Mouse (Mus musculus) kidney, embryonic 14.5 days (tissue): ENCODE data around the gene Fam84b. TPM values are rescaled to one million over a fixed set of nuclear protein-coding genes. Genes with fewer than 3 reads are reported as not detected.
A peak's percentile ranks its signal among the peaks of the same experiment; 100 is the strongest.

Source experiments
- ATAC-seq: fragments of 200-750 bp; cut with Nextera tagmentation; 2 replicates; pipeline ENCODE4 v1.8.0; 2017; ENCODE audit warnings: moderate number of reproducible peaks, mild to moderate bottlenecking, moderate TSS enrichment, moderate library complexity; ENCODE audit not compliant: low FRiP score, low TSS enrichment
- H3K27ac ChIP-seq: fragments of 300-500 bp; sonication (generic); 2 replicates; pipeline ENCODE4 v1.5.1; 2014; ENCODE audit warnings: low read depth, mild to moderate bottlenecking, low read length, moderate library complexity, mixed read lengths
- H3K27me3 ChIP-seq: fragments of 300-500 bp; sonication (generic); 2 replicates; pipeline ENCODE4 v1.6.1; 2014; ENCODE audit warnings: mild to moderate bottlenecking, low read length; ENCODE audit not compliant: control insufficient read depth, insufficient read depth
- H3K36me3 ChIP-seq: fragments of 300-500 bp; sonication (generic); 2 replicates; pipeline ENCODE4 v1.6.1; 2014; ENCODE audit warnings: low read length, mixed read lengths; ENCODE audit not compliant: control insufficient read depth, insufficient read depth
- H3K4me1 ChIP-seq: fragments of 300-500 bp; sonication (generic); 2 replicates; pipeline ENCODE4 v1.6.1; 2014; ENCODE audit warnings: low read length, mixed read lengths; ENCODE audit not compliant: control insufficient read depth, insufficient read depth
- H3K4me2 ChIP-seq: fragments of 300-500 bp; sonication (generic); replicated peaks from 2 replicates; pipeline ENCODE4 v1.6.1; 2014; ENCODE audit warnings: low read depth, mild to moderate bottlenecking, low read length
- H3K4me3 ChIP-seq: fragments of 300-500 bp; sonication (generic); 2 replicates; pipeline ENCODE4 v1.5.1; 2014; ENCODE audit warnings: mild to moderate bottlenecking, low read length
- H3K9ac ChIP-seq: fragments of 300-500 bp; sonication (generic); 2 replicates; pipeline ENCODE4 v1.6.1; 2014; ENCODE audit warnings: low read depth, mild to moderate bottlenecking, low read length, moderate library complexity
- H3K9me3 ChIP-seq: fragments of 300-500 bp; sonication (generic); 2 replicates; pipeline ENCODE4 v1.6.1; 2016; ENCODE audit warnings: low read length; ENCODE audit not compliant: control insufficient read depth
- WGBS: fragments of 180-500 bp; shearing (Covaris S2); extraction: QIAGEN DNeasy Blood & Tissue Kit; methylation state at CpG from one replicate; pipeline ENCODE4 v1.1.7; 2014; 5-methylcytosine and 5-hydroxymethylcytosine counted together
- polyA plus RNA-seq: library from polyadenylated mRNA; unstranded; fragments of >200 nt; fragmentation: Nextera tagmentation; extraction: Ambion mirVana; gene quantifications from 2 replicates; pipeline ENCODE4 v1.2.1, GENCODE M21; 2014

Fam84b gene
- polyA plus RNA-seq, 1 experiment from 2014 or later: 27.6 TPM

DNA sequence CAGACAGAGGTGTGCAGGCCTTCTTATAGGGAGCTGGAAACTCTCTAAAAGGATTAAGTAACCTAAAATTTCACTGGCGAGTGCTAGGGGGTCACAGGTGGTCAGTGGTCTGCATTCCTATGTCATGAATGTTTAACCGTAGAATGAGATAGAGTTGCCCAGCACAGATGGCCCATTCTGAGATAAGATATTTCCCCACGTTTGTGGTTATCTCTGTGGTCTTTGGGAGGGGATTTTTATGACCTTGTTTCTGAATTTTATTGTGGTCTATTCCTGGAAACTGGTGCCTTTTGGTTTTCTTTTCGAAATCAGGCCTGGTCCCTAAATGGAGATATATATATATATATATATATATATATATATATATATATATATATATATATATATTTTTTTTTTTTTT is 17.3 kb downstream of the Fam84b start:
- H3K4me1 ChIP-seq: peaks cover 7% of the 10 kb centered on the region
- WGBS: 72% methylated on average over 4 of the region's 4 CpGs
- no peaks in the 10 kb centered on the region for H3K27me3 ChIP-seq
- no peak overlapping the region for H3K4me3 ChIP-seq
- ATAC-seq: no peak
- H3K36me3 ChIP-seq: no peaks in the 10 kb centered on the region
- H3K27ac ChIP-seq: no peak overlapping the region
- no peak overlapping the region for H3K9ac ChIP-seq
- H3K4me2 ChIP-seq: no peak overlapping the region
- H3K9me3 ChIP-seq: no peaks in the 10 kb centered on the region

DNA sequence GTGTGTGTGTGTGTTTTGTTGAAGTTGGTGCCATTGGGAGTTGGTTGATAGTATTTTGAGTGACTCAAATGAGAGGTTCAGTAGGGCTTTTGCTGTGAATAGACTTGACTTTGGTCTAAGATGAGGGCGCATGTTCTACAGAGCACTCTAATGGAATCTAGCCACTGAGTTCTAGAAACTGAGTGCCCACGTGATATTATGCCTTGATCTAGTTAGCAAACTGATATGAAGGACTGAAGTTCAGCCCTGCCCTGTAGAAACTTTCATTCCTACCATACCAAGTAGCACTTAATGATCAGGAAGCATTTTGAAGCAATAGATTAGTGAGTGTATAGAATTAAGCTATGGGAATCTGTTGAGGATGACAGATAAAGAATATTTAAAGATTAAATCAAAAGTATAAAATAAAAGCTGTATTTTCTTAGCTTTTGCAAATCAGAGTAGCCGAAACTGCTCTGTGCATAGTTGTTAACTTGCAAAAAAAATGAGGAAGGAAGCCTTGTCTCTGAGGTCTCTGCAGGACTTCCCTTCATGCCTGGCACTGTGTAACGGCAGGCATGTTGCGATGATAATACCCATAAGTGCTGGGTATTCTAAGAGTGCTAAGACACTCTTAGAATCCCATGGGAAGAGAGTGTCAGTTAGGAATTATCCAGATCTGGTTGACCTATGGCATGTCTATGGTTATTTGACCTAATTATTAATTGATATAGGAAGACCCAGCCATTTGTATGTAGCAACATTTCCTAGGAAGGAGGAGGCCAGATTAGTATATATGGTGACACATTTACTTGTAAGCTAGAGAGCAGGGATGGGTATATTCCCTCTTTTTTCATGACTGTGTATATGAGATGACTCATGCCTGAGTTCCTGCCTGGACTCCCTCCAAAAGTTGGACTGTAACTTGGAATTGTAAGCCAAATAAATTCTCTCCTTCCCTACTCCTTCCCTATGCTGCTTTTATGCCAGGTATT is 18.7 kb downstream of the Fam84b start:
- Histone ChIP-seq H3K27ac (no peak overlapping the region), H3K4me2 (no peak overlapping the region), H3K4me3 (no peak overlapping the region), H3K36me3 (no peaks in the 10 kb centered on the region), H3K9ac (no peak overlapping the region), H3K9me3 (no peaks in the 10 kb centered on the region), H3K4me1 (peaks cover 3% of the 10 kb centered on the region; the same call in 1 of the 2 replicates), H3K27me3 (no peaks in the 10 kb centered on the region)
- 89% methylated on average over 5 of the region's 5 CpGs for WGBS
- ATAC-seq: no peak

- Histone ChIP-seq H3K36me3 (no peaks in the 10 kb centered on the region), H3K9me3 (no peaks in the 10 kb centered on the region), H3K4me3 (no peak overlapping the region), H3K27me3 (no peaks in the 10 kb centered on the region), H3K27ac (no peak overlapping the region), H3K4me1 (no peaks in the 10 kb centered on the region), H3K9ac (no peak overlapping the region), H3K4me2 (no peak overlapping the region)
- ATAC-seq: no peak
- 29% methylated on average over 2 of the region's 2 CpGs for WGBS
These were observed 19.9 kb downstream of the Fam84b start for GRCm38 (mm10) chr15:60833476-60834218.

DNA sequence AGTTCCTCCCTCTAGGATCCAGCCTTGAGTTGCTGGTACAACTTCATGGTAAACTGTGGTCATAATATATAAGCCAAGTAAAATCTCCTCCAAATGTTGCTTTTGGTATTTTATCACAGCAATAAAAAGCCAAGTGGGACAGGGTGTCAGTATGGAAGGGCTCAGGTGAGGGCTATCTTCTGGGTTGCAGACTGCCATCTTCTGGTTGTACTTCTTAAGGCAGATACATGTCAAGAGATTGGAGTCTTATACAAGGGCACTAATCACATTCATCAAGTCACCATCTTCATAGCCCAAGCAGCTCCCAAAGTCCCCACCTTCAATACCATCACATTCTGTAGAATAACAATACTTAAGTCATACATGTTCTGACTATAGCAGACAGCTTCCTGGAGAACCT is 21.0 kb downstream of the Fam84b start:
- no peak overlapping the region for H3K27ac ChIP-seq

GRCm38 (mm10) chr15:60826226-60826625 is 27.4 kb downstream of the Fam84b start:
- WGBS: 73% methylated on average over 1 of the region's 1 CpGs
- H3K4me3 ChIP-seq: no peak overlapping the region
- peaks cover 11% of the 10 kb centered on the region; the same call in 1 of the 2 replicates for H3K4me1 ChIP-seq
- no peaks in the 10 kb centered on the region for H3K36me3 ChIP-seq
- no peaks in the 10 kb centered on the region for H3K27me3 ChIP-seq
- H3K9ac ChIP-seq: no peak overlapping the region
- H3K9me3 ChIP-seq: no peaks in the 10 kb centered on the region
- H3K27ac ChIP-seq: no peak overlapping the region
- ATAC-seq: no peak
- no peak overlapping the region for H3K4me2 ChIP-seq

More for the DNA sequence above, 21.0 kb downstream of the Fam84b start:
- no peak overlapping the region for H3K9ac ChIP-seq
- no peaks in the 10 kb centered on the region for H3K27me3 ChIP-seq
- no peak overlapping the region for H3K4me2 ChIP-seq
- no peaks in the 10 kb centered on the region for H3K36me3 ChIP-seq
- H3K9me3 ChIP-seq: no peaks in the 10 kb centered on the region
- no peaks in the 10 kb centered on the region for H3K4me1 ChIP-seq
- ATAC-seq: no peak
- no peak overlapping the region for H3K4me3 ChIP-seq

DNA sequence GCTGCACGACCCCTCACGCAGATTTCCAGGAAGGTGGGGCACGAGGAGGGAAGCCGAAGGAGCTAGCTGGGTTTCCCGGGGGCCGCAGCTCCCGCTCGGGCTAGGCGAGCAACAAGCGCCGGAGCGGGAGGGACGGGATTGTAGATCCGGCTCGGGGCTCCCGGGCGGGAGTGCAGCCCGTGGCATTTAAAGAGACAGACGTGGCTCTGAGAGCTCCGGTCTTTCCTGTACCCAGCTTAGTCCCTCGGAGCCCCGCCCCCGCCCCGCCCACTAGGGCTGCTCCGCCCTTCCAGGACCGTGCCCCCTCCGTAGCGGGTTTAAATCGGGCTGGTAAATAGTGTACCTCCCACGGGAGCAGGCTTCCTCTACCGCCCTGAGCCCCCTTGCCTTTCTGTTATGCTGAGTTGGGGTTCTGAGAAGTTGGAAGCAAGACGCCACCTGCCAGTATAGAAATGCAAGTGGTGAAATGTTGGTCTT is 28.8 kb downstream of the Fam84b start:
- Histone ChIP-seq H3K4me3 (peak overlapping the region; percentile 79), H3K27ac (peak overlapping the region; percentile 93), H3K9ac (peak overlapping the region; percentile 79), H3K4me1 (peaks cover 19% of the 10 kb centered on the region; the same call in 1 of the 2 replicates), H3K36me3 (no peaks in the 10 kb centered on the region), H3K9me3 (no peaks in the 10 kb centered on the region), H3K4me2 (peak overlapping the region; percentile 96), H3K27me3 (no peaks in the 10 kb centered on the region)
- under 1% methylated on average over 32 of the region's 32 CpGs for WGBS
- ATAC-seq: peak; percentile 88

GRCm38 (mm10) chr15:60823870-60824709 is 29.5 kb downstream of the Fam84b start:
- no peaks in the 10 kb centered on the region for H3K9me3 ChIP-seq
- peaks cover 19% of the 10 kb centered on the region; the same call in 1 of the 2 replicates for H3K4me1 ChIP-seq
- WGBS: 2% methylated on average over 43 of the region's 45 CpGs
- peak overlapping the region; percentile 96 for H3K4me2 ChIP-seq
- no peaks in the 10 kb centered on the region for H3K27me3 ChIP-seq
- H3K36me3 ChIP-seq: no peaks in the 10 kb centered on the region
- peak overlapping the region; percentile 79 for H3K4me3 ChIP-seq
- H3K9ac ChIP-seq: peak overlapping the region; percentile 79
- H3K27ac ChIP-seq: peak overlapping the region; percentile 93
- peak; percentile 29 for ATAC-seq

DNA sequence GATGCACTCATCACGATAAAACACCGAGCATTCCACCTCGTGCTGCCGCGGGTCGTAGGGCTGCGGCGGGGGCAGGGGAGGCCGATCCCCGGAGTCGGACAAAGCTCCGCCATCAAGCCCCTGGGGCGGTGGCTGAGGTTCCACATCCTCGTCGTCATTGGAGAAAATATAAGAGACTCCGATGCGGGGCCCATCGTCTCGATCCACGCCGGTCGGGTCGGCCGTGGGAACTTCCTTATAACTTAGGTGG is 30.0 kb downstream of the Fam84b start:
- Histone ChIP-seq H3K4me3 (peak overlapping the region; percentile 79), H3K9me3 (no peaks in the 10 kb centered on the region), H3K4me2 (peak overlapping the region; percentile 96), H3K9ac (peak overlapping the region; percentile 79), H3K27ac (peak overlapping the region; percentile 93), H3K4me1 (peaks cover 19% of the 10 kb centered on the region; the same call in 1 of the 2 replicates), H3K36me3 (no peaks in the 10 kb centered on the region), H3K27me3 (no peaks in the 10 kb centered on the region)
- ATAC-seq: 0 out of 2 replicates have a peak, but pooled peaks have one; percentile 0
- WGBS: under 1% methylated on average over 22 of the region's 24 CpGs
